Mouse (Mus musculus) cerebellum, adult 11-12 months (tissue): ENCODE results near the gene Dgke.

Experiments
- DNase-seq: peaks from one replicate; pipeline ENCODE4 v3.0.0; 2022

Gene Dgke

DNA sequence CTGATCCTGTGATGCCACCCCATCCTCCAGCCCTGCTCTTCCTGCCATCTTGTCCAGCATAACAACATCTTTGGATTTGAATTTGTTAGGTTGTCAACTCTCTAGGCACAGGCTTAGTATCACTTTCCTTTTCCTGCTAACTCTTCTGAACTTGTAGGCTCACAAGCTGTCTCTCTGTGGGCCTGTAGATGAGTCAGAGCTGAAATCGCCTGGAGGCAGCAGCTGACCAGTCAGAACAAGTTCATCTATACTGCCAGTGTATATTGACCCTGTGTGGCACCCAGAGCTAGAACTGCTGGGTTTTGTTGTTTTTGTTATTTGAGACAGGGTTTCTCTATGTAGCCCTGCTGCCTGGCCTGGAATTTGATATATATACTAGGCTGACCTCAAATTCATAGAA, 35.5 kb downstream of the Dgke start:
- DNase-seq = no peak

DNA sequence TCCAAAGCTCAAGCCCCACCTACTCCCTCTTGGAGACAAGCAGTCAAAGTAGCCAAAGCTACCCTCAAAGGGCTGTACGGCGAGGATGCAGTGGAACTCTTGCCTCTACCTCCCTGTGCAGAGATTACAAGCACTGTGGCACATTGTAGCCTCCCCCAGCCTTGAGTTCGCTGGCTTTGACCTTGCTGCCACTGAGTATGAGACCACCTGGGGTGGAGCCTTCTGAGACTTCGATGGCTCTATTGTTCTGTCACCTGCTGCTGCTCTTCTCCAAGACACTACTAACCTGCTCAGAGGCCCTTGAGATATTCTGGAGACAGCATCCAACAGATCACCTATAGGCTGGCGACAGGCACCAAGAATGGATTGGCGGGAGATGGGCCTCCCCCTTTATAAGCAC, 36.1 kb downstream of the Dgke start:
- DNase-seq = no peak

DNA sequence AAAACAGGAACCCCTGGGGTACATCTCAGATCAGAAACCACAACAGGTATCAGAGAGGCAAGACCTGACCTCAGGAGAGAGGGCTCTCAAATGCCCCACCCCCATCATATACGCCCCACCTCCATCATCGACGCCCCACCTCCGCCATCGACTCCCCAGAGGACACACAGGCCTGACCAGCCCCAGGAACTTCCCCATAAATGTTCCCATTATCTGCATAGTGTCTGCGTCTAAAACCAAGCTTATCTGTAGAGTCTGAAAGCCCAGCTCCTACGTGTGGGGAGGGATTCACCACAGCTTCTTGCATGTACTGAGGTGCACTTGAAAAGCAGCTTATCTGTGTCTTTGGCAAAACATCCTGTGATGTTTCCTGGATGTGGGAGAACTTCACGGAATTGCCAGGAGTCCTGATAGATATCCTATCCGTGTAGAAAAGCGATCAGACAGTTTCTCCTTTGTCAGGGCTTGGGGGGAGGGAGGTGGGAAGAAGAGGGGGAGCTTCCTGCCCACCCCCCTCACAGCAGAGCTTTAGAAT, 37.7 kb downstream of the Dgke start:
- no peak for DNase-seq

DNA sequence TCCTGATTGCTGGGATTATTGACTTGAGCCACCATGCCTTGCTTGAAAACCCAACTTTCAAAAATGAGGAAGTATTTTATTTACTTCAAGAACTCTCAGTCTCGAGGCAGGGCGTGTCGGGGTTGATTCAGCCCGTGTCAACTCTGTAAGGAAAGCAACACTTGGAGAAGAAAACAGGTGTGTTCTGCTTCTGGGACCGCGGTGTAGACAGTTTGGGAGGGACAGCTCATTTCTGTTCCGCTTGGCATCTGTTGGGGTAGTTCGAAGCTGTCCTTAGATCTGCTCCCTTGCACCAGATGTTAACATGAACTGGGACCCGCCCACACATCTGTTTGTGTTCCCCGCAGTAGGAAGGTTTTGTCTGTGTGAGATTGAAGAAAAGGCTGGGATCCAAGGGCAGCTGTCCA, 38.7 kb downstream of the Dgke start:
- DNase-seq = no peak

DNA sequence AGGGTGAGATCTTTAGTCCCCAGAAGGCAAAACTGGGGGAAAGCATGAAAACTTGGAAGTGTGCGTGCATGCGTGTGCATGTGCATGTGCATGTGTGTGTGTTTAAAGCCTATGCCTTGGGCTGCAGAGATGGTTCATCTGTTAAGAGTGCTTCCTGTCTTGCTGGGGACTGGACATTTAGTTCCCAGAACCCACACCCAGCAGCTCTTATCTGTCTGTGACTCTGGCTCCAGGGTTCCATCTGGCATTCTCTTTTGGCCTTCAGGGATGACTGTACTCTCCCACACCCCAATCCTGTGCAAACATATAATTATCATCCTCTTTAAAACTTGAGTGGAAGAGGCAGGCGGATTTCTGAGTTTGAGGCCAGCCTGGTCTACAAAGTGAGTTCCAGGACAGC, 40.5 kb downstream of the Dgke start:
- no peak for DNase-seq

DNA sequence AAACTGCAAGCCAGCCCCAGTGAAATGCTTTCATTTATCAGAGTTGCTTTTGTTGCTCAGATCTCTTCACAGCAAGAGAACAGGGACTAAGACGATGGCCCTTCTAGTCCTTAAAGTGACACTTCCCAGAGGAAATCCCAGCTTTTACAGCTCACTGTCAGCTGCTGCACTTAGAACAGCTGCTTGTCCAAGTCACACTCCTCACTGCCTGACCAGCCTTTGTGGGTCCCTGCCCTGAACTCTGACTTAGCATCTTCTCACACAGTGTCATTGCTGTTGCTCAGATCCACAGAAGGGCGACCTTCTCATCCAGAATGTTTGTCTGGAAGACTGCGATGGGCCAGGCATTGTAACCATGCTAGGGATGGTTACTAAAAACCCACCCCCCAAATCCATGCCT, 41.0 kb downstream of the Dgke start:
- DNase-seq = no peak

DNA sequence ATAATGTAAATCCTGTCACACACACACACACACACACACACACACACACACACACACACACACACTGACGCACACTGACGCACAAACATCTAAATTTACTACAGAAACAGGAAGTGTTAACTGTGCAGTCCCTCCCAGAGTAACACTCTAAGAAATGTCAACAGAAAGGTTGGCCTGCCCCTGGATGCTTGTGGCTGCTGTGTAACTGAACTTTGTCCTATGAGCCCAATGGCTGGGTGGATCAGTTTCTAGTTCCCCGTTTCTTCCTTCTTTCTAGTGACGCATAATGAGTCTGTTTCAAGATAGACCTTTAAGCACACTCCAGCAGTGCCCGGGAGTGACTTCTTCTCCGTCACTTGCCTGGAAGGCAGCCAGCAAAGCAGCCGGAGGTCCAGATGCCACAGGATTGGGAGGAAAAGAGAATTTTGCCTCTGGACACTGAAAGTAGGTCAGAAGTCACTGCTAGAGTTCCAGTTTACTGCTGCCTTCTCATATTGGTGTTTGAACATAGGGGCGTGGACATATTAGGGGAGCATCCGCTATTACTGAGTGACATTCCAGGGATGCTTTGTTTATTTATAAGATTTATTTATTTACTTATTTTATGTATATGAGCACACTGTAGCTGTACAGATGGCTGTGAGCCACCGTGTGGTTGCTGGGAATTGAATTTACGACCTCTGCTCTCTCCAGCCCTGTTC, 42.3 kb downstream of the Dgke start:
- DNase-seq = peak; percentile 27

DNA sequence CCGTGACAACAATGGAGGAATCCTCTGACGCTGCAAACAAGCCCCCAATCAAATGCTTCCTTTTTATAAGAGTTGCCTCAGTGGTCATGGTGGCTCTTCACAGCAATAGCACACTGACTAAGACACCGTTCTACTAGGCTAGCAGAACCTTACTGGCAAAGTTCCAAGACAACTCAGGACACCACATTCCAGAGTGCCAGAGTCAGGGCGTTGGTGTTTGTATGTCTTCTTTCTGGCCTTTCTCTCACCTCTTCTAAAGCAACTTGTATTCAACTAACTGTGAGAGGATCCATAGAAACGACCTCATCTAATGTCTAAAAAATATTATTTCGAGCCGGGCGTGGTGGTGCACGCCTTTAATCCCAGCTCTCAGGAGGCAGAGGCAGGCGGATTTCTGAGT, 43.2 kb downstream of the Dgke start:
- no peak for DNase-seq

DNA sequence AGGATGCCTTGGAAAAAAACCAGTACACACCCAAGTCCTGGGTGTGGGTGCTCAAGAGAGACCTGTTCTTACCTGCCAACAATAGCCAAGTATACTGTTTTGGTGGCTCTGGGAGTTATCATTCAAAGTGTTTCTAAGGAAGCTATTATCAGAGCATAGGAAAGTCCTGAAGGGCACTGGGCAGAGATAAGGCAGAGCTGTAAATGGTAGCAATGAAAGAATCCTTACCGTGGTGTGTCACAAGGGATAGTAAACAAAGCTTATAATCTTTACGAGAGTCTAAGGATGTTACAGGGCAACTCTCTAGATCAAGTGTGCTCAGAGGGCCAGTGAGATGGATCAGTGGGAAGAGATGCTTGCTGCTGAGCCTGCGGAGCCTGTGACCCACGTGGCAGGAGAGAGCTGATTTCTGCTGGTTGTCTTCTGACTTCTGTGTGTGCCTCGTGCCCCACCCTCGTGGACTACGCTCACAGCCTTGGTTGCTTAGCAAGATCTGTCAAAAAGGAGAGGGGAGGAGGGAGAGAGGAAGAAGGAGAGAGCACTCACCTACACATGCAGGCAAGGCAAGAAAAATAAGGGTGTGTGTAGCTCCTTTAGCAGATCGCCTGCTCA, 44.4 kb downstream of the Dgke start:
- DNase-seq = no peak

DNA sequence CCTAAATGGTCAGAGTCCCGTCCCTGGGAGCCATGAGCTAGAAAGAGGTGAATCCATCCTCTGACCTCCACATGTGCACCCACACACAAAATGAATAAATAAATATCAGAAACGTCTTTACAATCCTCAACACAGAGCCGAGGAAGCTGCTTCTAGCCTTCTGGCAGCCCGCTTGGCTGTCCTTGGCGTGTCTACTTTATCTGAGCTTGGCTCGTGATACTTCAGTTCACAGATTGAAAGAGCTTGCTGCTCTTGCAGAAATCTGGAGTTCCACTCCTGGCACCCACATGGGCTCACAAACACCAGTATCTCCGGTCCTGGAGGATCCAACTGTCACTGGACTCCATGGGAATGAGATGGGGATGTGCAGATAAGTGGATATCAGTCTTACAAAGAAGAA, 45.0 kb downstream of the Dgke start:
- no peak for DNase-seq

DNA sequence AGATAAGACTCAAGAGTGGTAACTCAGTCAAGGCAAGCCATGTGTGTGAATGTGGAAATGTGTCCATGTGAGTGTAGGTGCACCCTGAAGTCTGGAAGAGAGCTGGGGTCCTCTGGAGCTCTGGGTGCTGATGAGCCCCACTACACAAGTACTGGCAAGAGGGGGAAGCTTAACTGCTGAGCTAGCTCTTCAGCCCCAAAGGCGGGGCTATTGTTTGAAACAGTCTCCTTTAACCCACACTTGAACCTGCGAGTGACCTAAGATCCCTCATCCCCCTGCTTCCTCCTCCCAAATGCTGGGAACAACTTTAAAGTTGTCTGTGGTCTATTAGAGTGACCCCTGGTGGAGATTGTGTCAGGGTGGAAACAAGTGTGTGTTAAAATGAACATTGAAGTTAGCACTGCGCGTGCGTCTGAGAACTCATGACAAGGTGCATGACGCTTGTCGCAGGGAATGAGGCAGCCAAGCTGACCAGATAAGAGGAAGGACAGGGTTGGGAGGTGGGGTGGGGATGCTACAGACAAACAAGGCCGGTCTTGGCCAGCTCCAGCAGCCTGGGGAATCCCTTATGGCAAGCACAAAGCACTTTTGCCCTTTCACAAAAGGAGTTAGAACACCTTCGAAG, 45.9 kb downstream of the Dgke start:
- DNase-seq = no peak

DNA sequence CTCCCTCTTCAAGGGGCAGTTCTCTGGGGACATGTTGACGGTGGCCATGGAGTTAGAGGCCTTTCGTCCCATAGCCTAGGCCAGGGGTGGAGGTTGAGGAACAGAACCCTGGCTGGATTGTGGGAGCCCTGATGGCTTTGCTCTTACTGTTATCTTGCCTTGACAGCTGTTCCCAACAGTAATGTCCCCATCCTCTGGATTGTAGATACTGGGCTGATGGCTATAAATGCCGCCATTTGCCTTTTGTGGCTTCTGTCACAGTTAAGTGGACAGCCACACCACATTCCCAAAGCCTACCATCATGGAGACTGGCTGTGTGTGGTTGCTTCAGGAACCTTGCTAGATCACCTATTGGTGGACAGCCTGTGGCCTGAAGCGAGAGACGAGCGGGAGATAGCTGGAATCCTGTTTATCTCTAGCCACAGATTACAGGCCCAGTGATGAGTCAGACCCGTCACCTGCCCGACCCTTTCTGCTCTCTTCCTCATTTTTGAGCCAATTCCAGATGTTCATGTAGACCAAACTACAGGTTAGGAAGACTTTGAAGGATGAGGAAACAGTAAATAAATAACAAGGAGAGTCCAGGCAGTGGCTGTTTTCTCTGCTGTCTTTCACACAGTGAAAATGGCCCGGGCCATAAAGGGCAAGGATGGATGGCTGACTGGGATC, 49.0 kb downstream of the Dgke start:
- DNase-seq = no peak

DNA sequence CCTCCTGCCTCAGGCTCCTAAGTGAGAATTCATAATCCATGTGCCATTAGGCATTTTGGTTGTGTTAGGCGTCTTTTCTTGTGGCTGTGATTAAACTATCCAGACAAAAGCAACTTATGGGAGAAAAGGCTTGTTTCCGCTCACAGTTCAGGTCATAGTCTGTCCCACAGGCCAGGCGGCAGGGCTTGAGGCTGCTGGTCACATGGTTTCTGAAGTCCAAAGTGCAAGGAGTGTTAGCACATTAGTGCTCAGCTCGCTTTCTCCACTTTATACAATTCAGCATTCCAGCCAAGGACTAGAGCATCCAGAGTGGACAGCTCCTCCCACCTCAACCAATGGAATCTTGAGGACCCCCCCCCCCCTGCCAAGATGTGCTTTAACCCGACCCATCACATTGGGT, 54.4 kb downstream of the Dgke start:
- DNase-seq = no peak

DNA sequence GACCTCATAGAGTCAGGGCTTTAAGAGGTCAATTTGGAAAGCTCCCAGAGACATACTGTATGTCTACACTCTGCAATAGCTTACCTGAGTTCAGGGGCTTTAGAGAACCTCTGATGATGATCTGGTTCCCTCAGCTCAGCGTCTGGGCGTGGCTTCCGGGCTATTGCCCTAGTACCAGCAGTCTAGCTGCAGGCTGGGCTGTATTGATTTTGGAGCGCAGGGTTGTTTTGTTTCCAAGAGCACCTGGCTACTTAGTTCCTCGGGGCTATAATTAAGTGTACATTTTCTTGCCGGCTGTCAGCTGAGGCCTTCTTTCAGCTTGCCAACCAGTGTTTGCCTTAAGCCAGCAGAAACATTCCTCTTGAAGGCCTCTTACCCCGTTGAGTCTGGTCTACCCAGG, 57.2 kb downstream of the Dgke start:
- DNase-seq = no peak

DNA sequence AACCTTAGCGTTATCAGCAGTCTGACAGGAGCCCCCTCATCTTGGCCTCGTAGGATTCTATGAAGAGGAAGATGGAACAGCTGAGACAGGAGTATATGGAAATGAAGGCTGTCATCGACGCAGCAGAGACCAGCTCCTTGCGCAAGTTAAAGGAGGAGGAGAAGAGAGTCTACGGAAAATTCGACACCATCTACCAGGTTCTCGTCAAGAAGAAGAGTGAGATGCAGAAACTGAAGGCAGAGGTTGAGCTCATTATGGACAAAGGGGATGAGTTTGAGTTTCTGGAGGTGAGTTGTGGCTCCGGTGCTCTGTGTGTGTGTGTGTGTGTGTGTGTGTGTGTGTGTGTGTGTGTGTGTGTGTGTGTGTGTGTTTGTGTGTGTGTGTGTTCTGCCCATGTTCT, 57.6 kb downstream of the Dgke start:
- DNase-seq = no peak

DNA sequence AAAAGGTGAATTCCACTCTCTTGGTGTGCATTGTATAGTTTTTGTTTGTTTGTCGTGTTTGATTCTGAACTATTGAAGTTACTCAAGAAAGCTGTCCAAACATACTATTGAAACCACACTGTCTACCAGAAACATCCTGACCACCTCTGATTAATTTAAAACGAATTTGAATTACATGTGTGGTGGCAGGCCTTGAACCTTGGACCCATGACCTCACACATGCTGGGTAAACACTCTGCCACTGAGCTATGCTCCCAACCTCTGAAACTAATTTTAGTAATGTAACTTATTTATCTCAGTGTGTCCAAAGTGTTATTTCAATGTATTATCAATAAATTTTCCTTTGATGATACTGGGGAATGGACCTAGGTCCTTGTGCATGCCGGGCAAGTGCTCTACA, 59.1 kb downstream of the Dgke start:
- DNase-seq = no peak

DNA sequence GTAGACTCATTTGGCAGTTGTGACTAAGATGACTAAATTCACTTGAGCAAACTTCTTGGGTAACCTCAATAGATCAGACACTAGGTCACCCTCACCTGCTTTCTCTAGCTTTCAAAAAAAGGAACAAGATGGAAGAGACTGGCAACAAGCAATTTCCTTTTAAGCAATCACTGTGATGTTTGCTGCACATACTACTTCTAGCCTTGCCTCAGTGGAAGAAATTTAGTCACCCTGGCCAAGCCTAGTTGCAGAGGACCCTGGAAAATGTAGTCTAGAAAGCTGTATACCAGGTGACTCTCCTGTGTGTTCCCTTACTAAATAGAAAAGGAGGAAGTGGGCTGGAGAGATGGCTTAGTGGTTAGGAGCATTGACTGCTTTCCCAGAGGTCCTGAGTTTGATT, 60.2 kb downstream of the Dgke start:
- DNase-seq = no peak

DNA sequence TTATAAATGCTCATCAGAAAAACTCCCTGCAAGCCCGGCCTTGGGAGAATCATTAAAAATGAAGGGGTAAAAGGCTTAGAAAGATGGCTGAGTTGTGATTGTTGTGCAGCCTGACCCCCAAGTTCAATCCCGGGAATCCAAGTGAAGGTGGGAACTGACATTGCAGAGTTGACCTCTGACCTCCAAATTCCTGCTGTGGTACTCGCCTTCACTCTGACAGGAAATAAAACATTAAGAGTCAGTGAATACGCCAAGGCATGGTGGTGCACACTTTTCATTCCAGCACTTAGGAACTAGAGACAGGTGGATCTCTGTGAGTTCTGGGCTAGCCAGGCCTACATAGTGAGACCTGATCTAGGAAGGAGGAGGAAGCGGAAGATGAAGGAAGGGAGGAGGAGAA, 61.2 kb downstream of the Dgke start:
- no peak for DNase-seq

DNA sequence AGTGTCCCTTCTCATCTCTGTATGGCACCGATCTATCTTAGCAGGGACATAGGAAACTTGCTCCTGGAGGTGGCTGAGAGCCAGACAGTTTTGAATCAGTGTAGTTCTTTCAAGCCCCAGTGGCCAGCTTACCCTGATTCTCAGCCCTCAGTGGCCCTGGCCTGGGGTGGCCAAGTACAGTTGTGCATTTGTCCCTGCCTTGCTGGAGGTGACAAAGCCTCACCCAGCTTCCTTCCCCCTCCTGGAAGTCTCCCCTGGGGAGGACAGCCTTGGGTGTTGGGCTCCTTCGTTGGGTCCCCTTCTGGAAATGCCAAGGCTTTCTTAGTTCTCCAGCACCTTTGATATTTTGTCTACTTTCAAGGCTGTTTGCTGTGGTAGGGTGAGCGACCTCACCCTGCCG, 62.9 kb downstream of the Dgke start:
- no peak for DNase-seq

DNA sequence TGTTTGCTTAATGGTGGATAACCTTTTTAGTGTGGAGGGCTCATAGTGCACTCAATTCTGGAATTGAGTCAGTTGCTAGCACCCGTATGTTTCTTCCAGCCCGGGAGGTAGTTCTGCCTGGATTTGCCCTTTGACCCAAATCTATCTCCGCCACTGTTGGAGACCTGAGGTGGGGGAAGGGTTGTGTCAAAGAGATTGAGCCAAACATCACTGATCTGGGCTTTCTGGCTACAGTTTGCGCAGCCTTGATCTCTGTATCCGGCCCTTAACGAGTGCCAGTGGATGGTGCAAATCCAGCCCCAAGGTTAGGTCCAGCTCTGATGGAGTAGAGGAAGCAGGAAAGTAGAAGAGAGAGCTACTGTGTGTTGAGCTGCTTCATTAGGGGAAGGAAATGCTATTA, 63.6 kb downstream of the Dgke start:
- DNase-seq = no peak

DNA sequence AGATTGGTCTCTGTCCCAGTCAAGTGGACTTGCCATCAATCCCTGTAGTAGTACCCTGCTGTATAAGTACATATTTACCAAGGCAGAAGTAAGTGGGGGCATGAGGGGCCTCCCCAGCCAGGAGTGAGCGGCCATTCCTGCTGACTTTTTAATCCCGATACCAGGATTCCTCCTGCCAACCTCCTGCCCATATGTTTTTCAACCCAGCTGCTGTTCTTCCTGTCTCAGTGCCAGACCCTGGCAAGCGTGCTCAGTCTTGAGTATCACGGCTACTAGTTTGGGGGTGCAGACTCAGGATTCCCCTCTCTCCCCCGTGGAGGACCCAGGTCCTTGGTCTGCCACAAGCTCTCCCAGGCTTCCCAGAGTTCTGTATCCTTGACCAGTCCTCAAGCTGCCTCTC, 64.0 kb downstream of the Dgke start:
- DNase-seq = no peak

DNA sequence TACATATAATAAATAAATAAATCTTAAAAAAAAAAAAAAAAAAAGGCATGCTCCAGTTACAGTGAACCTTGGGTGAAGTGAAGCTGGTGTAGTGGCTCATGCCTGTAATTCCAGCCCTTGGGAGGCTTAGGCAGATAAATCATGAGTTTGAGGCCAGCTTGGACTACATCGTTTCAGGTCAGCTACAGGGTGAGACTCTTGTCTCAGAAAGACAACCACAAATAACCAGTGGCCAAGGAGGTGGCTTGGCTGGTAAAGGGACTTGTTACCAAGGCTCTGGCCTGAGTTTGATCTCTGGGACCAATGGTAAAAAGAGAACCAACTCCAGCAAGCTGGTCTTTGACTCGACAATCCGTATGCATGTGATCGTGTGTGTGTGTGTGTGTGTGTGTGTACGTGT, 64.6 kb downstream of the Dgke start:
- DNase-seq = no peak

DNA sequence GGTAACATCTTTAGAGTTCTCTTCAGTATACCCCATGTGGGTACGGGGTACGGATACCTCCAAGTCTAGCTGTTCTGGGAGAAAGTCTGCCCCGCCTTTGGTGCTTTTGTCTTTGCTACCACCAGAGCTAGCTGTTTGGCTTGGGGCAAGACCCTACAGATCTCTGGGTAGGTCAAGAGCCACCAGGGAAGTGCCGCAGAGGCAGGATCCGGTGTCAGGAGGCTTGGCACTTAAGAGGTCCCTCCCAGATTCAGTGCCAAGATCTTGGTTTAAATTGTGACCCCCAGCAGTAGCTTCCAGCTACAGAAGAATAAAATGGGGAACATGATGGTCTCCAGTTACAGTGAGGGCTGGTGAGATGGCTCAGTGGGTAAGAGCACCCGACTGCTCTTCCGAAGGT, 65.1 kb downstream of the Dgke start:
- DNase-seq = no peak

DNA sequence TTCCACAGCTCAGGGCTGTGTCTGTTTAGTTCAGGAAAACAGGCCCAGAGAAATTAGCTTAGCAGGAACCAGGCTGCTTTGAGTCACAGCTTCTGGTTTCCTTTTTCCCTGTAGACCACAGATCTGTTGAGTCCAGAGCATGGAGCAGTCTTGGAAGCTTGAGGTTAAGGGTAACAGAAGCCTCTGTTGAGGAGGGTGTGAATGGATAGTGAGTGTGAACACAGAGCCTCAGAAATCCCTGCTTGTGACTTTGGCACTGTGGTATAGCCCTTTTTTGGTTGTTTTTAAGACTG, 66.2 kb downstream of the Dgke start:
- DNase-seq = no peak
